Mouse (Mus musculus) kidney, adult 2 months (tissue): Measurements from ENCODE around the gene Ltb.

Experiments
- CTCF ChIP-seq: fragments of 200-500 bp; conservative IDR thresholded peaks from 2 replicates; pipeline ENCODE4 v1.5.1; 2011; ENCODE audit warnings: low read depth, mild to moderate bottlenecking, control low read depth, low read length, moderate library complexity, mixed read lengths; ENCODE audit not compliant: insufficient read depth, insufficient read length
- POLR2A ChIP-seq: fragments of 200-500 bp; IDR thresholded peaks from one replicate; pipeline ENCODE4 v1.6.1; 2011; ENCODE audit warnings: low read depth, low read length, control low read depth

- no peak for TF ChIP-seq CTCF
- no peak for TF ChIP-seq POLR2A
Measured at GRCm38 (mm10) chr17:35197126-35197525, 2.9 kb downstream of the Ltb start.
